Mouse (Mus musculus) testis, postnatal 14 days (tissue): ENCODE measurements around the gene Gse1.

Source experiments
- DNase-seq: peaks from one replicate; pipeline ENCODE4 v3.0.0; 2021; ENCODE audit warnings: low spot score

Gse1 gene

DNA sequence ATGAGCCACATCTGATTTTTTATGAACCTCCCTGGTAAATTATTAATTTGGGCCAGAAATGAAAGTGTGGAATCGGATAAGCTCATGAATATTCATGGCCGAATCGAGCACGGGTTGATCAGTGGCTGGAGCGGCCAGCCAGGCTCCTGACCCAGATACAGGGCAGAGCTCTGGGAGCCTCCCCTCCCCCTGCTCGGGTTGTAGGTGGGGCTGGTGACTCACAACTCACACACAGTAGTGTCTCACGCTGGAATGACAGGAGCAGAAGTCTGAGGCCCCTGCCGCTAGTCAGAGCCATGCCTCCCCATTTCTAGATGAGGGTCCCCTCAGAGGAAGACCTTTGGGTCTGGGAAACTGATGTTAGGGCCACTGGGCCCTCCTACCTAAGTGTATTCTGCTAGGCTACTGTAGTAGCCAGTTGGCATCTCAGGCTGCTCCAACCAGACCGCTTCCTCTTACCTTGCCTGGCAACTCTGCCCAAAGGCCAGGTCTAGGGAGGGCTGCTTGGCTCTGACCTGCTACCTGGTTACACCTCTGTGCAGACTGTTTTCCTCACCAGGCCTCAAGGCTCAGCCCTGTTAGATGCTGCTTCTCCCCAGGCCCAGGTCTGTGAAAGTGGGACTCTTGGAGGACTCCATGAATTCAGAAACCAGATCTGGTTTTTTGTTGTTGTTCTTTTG, 270.8 kb downstream of the Gse1 start:
- peak; percentile 37 for DNase-seq

DNA sequence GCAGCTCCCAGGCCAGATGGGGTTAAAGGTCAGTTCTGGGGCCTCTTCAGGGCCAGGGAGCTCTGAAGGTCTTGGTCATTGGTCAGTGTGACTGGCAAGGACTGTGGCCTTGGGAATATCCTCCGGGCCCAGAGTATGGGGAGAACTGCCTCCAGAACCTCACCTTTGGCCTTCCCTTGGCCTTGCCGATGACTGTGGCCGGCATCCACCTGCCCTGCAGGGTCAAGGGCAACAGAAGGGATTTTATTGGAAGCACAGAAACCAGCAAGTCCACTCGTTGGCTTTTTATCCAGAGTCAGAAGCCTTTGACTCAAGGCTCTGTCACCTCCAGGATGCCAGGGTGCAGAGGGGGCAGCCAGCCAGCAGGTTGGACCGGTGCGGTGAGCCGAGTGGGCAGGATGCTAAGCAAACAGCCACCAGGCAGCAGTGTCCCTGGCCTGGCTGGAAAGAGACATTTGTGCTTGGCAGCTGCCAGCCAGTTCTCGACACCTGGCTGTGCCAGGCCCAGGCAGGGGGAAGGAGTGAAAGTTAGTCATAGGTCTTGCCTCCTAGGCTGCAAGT, 272.5 kb downstream of the Gse1 start:
- no peak for DNase-seq

DNA sequence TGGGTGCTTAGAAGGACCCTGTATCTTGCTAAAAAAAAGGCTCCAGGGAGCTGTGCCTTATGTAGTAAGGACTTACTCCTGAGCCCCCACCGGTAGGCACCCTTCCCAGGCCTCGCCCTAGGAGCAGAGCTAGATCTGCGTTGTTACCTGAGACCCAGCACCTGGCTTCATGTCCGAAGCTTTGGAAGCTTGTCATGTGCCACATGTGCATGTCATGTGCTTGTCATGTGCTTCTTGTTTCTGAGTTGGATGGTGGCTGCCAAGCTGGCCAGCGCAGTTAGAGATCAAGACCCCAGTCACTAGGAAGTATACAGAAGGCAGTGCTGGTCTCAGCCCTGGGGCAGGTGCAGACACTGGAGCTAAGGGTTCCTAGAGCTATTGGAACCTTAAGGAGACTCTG, 273.2 kb downstream of the Gse1 start:
- DNase-seq = no peak

DNA sequence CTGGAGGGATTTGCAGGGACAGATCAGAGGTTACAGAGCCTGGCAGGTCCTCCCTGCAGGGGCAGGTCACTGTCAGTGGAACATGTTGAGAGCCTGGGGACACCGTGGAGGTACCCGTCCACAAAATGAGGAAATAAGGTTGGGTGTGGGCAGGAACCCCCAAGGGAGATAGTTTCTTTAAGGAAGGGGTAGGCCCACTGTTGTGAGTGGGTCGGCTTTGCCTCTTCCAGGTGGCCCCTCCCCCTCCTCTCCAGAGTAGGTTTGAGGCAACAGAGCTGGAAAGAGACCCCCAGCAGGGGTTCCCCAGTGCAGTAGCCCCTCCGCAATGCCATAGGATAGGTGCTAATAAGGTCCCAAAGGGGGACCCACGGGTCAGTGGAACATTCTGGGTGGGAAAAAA, 274.2 kb downstream of the Gse1 start:
- no peak for DNase-seq

DNA sequence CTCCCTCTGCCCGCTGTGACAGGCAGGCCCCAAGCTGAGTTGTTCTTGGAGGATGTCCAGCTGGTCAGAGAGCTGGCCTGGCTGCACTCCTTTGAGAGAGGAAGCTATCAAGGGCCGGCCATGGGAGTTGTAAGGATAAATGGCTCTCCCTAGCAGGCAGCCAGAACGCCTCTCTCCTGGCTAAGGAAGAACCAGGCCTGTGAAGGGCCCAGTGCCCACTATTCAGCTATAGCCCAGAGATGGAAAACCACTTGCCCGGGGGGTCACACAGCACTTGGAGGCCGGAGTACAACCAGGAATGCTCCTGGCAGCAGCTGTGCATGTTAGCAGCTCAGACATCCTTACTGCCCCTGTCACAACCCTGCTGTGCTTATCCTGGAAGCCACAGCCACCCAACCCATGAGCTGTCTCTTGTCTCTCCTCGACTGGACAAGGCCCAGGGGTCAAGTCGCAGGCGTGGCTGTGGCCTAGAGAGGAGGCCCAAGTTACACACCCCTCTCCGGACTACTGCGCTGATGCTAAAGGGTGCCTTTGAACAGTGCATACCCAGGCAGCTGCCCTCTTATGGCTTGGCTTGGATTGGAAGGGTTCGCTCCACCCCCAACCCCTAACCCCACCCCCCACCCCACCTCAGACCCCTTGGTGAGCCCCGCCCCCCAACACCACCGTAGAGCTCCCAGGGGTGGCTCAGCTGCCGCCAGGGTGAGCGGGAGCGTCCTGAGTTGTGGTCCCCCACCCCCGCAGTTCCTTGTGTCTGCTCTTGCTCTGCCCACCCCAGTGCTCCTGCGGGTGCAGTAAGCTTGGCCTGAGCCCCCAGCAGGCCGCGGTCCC, 276.2 kb downstream of the Gse1 start:
- DNase-seq = no peak

DNA sequence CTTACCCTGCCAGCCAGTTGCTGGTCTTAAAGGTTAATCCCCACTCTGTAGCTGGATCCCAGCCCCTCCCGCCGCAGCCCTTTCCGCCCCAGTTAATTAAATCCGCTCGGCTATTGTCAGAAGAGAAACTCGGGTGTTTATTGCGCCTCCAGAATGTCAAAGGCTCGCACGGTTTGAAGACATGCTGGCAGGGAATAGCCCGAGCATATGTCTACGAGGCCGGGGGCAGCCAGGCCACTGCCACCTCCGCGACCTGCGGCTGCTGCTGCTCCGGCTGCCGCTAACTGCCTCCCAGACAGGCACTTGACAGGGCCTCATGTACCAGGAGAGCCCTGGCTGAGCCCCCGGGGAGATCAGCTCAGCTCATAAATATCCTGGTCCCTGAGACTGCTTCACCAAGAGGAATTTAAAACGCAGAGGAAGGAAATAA, 276.8 kb downstream of the Gse1 start:
- no peak for DNase-seq

DNA sequence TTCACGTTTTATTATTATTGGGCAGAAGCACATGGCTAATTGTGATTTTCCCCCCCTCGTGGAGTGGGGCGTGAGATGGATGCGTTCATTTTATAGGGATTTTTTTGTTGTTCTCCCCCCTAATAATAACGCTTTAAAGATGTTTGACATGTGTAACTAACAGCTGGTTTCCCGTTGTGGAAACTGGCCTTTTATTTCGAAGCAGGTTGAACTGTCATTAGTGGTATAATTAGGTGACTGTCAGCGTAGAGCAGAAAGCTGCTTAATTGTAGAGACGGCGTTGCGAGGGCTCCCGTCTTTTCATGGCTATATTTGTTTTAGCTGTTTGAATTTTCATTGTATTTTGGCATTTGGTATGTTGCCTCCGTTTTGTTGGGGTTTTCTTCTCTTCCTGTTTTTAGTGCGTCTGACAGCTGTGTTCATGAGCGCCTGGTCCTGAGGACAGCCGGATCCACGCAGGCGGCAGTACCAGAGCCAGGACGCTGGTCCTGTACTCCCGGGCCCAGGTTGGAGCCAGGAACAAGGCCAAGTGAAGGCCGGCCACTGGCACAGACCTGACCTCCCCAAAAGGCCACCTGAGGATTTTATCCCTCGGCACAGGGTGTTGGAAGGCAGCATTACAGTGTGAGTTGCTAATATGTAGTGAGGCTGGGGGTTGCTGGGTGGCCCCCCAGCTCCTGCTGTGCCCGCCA, 277.5 kb downstream of the Gse1 start:
- DNase-seq = no peak

DNA sequence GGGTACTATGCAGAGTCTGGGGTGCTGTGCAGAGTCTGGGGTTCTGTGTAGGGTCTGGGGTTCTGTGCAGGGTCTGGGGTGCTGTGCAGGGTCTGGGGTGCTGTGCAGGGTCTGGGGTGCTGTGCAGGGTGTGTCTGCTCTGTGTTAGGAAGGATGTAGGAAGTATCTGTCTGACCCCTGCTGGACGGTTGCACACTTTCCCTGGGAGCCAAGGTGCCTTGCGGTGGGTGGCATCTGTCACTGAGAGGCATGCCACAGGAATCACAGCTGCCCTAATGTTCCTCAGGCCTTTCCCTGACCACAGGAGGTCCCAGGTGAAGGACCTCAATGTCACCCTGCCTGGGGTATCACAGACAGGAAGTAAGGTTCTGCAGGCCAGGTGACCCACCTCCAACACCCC, 278.3 kb downstream of the Gse1 start:
- DNase-seq = no peak

DNA sequence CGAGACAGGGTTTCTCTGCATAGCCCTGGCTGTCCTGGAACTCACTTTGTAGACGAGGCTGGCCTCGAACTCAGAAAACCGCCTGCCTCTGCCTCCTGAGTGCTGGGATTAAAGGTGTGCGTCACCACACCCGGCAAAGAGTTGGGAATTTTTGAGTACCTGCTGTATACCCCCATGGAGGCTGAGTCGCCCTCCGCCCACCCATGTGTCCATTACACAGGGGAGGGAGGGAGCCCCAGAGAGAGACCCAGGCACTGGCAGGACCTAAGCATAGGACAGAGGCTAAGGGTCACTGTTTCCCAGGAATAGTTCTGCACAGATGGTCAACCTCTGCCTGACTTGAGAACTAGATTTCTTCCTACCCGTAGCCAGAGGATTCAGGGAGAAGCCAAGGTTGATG, 279.0 kb downstream of the Gse1 start:
- no peak for DNase-seq

DNA sequence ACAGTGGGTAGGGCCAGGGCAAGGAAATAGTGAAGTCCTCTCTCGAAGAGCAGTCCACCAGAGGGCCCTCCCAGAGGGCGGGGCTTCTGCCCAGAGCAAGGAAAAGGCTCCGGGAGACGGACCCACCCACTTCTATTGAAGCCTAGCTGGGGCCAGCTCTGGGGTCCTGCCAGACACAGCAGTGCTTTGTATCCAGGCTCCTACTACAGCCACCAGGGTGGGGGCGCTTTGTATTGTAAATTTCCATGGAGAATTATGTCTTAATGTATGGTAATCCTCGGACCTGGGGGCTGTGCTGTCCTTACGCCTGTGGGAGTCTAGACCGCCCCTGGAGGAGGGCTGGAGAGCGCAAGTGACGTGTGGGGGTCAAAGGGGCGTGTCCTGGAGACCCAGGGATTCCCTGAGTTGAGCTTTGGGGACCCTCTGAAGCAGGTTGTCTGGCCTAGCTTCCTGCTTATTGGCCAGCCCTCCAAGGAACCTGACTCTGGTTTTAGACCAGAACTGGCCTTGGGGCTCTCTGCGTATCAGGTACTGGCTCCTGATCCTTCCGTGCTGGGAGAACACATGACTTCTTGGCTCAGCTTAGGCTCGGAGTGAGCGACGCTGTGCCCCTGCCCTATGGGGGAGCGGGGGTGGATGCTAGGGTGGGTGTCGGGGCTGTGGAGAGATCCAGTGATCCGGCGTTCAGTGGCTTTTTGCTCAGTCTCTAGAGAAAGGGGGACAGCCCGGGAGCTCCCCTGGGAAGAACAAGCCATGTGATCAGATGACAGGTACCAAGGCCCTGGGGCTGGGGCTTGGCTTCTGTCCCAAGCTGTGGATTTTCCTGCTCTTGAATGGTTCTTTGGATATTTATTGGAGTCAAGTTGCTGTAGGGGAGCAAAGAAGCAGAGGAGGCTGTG, 281.1 kb downstream of the Gse1 start:
- DNase-seq = no peak

DNA sequence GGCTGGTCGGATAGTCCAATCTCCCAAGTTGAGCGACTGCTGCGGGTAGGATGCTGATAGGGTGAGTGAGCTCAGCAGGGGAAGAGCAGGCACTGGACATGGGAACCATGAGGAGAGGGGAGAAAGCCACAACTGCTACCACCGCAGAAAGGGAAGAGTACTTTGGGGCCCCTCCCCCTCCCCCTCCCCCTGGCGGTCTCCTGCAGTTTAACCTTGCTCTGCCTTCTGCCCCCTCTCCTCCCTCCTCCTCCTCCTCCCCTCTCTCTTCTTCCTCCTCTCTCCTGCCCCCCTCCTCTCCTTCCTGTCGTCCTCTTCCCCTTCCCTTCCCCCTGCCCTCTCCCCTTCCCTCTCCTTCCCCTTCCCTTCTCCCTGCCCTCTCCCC, 281.8 kb downstream of the Gse1 start:
- no peak for DNase-seq

DNA sequence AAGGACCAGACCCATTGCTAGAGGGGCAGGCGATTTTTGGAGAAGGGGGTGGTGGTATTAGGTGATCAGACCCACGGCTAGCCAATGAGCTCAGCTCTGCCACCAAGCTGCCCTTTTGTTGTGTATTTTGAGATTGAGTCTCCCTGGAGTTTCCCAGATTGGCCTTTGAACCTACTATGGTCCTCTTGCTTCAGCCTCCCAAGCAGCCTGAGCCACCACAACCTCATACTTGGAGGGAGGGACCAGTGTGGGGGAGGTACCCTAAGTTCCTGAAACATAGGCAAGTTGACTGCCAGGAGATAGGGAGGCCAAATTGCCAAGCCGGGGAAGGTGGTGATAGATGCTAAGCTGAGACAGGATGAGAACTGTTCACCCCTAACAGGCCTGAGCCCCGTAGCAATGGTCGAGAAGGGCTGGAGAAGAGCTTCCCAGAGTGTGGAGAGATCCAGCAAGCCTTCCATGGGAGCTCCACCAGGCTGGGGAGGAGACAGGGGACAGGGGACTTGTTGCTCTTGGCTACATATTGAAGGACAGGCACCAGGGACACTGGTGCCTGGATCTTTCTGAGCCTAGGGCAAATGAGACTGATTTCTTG, 282.7 kb downstream of the Gse1 start:
- no peak for DNase-seq

DNA sequence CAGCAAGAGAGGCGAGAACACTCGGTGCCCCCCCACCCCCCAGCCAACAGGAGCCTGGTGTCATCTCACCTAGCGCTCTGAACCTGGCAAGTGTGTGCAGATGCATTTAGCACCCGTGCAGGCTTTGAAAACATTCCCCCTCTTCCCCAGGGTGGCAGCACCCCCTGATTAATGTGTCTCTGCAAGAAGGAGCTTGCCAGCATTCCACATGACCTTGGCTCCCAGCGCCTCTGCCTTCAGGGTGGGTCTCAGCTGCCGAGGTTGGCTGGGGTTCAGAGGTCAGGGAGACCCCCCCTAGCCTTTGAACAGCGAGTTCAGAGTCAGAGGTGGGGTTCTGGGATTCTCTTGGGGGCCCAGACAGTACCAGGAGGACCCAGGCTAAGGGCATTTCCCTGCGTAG, 283.5 kb downstream of the Gse1 start:
- DNase-seq = no peak

DNA sequence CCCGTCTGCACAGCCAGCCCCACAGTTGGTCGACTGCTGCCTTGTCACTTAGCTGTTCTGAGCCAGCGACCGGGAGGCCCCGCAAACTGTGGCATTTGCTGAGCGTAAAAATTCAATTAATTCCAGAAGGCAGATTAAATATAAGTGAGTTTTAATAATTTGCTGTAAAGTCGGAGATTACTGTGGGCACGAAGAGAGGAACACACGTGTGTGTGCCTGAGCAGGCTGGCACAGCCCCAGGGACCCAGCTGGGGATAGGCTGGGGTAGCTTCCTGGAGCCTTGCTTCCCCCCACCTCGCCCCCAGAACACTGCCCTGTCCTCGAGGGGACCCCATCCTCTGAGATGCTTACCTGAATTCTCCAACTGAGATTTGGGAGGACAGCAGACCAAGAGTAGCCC, 284.1 kb downstream of the Gse1 start:
- DNase-seq = no peak

DNA sequence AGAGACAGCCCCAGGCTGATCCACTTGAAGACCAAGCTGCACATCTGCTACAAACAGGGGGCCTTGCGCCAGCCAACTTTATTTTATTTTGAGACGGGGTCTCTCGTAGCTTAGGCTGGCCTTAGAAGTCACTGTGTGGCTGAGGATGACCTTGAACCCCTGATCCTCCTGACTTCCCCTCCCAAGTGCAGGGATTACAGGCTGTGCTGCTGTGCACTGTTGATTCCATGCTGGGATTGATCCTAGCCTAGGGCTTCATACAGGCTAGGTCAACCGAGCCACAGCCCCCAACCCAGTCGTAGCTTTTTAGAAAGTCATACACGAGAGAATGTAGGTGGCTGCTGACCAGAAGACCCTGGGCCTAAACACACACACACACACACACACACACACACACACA, 284.9 kb downstream of the Gse1 start:
- no peak for DNase-seq

DNA sequence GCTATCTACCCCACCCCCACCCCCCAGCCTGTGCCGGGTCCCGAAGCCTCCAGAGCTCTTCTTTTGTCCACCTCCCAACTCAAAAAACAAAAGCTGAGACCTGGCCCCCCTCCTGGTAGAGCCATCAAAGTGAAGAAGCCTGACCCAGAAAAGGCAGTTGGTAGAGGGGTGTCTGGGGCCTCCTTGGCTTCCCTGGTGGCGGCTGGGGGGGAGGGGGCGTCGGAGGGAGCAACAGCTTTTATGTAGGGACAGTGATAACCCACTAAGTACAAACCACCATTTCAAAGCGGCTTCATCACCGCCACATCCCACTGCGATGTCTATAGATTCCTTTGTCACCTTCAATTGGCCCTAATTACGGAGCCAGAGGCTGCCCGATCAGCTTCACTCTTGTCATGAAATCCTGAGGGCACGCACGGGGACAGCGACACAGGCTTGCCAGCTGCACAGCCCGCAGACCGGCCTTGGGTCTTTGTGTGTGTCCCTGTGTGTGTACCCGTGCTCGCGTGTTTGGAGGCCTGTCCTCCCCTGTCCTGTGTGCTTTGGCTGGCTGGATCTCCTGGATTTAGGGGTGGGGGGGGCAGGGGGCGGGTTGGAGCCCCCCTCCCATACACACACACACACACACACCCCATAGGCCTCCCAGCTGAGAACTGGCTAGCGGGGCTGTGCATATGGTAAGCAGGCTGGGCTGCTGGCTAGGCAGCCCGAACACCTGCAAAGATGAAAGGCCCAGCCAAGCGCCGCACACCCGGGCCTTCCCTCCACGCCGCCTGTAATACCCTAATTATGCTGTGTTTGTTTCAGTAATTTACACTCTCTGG, 285.6 kb downstream of the Gse1 start:
- no peak for DNase-seq

DNA sequence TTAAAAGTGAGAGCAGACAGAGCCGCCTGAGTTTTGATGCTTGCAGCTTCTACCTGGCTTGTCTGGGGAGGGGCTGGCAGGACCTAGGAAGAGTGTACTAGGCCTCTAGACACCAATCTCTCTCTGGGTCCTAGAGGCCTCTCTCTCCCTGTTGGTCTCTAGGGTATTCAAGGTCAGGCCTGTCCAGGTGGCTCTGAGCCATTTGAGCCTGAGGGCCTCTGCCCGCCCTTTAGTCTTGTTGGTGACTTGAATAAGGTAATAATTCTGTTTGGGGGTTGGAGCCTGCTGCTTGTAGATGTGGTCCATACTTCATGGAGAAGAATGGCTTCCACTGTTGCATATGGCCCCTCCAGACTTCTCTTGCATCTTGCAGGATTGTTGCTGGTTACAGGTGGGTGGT, 287.0 kb downstream of the Gse1 start:
- no peak for DNase-seq

DNA sequence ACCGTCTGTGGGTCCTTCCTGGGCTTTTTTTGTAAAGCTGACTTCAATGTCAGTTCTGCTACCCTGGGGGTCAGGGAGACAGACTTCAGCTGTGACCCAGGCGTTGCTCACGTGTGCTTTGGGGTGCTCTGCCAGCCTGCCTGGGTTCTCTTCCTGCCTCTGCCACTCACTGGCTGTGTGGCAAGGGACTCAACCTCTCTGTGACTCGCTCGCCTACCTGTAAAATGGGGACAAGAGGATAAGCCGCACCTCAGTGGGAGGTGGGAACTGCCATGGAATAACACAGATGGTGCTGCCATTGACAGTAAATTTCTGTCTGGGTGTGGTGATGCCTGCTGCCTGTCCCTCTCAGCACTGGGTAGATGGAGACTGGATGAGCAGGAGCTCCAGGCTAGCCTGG, 287.4 kb downstream of the Gse1 start:
- no peak for DNase-seq

DNA sequence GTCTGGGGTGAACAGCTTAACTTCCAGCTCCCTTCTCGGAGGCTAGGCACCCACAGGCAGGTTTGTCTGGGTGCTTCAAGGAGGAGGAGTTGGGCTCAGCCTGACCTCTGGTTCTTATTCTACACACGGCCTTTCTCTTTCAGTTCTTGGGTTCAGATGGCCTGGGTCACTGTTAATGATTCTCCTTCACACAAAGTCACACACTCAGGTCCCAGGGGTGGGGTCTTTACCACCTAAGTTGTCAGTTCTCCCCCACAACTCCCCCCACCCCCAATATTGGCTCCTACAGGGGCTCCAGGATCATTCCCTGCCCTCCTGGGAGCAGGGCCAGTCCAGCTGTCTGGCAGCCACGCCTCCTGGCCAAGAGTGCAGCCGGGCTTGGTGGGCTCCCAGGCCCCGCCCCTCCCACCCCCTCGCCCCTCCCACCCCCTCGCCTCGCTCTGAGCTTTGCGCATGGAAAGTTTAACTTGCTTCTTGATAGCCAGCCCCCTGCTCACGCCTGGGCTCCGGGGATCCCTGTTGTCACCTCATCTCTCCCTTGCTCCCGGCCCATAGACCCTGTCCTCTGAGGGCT, 288.0 kb downstream of the Gse1 start:
- no peak for DNase-seq
